Mouse (Mus musculus) liver, postnatal 0 days (tissue): ENCODE data around the gene Zfp213.

Source experiments
- CTCF ChIP-seq: sonication (generic); IDR thresholded peaks from 2 replicates; pipeline ENCODE4 v1.5.1; 2016; ENCODE audit warnings: antibody characterized with exemption, low read depth
- EP300 ChIP-seq: IDR thresholded peaks from 2 replicates; pipeline ENCODE4 v1.6.1; 2016; ENCODE audit warnings: antibody characterized with exemption, low read depth, mild to moderate bottlenecking

DNA sequence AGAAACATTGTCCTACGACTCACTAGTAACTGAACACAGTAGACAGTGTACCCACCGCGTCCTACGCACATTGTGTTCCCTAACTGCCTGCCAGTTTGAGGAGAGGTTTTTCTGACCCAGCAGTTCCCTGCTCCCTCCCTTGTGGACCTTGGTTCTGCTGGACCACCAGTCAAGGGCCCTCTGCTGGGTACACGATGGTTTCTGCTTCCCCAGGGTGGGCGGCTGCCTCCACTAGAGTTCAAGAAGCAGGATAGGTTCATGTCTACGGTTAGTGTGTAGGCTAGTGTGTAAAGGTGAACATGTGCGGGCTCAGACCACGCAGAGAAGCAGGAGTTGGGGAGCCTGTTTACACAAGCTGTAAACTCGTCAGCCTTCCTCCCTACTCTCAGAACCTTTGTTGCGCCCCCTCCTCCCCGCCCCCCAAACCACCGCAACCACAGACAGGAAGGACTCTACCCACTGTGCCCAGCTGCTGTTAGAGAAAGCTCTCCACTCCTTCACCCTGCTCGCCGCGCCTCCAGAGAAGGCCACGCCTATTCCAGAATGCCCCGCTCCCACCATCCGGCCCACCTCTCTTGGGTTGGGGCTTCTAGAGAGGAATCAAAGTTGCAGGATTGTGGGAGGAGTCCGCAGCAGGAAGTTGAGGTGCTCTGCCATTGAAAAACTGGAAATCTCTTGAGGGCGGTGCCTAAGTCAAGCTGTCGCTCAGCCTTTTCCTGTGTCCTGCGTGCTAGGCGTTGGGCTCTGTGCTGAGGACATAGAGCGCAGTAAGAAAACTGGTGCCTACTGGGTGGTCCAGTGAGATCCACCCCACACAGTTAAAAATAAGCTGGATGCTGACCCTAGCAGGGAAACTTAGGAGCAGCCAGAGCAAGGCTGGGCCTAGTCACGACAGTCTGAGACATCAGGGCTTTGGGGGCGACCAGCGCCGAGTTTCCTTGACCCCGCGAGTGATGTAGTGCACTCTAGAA, 34.8 kb upstream of the Zfp213 start, which contains the start of gene Zfp13:
- no peak for TF ChIP-seq CTCF
- TF ChIP-seq EP300, result peak; percentile 38; the same call in 1 of the 2 replicates
